Mouse (Mus musculus): ENCODE data around the gene Sntg2. TPM values are rescaled to one million over a fixed set of nuclear protein-coding genes. Genes with fewer than 3 reads are reported as not detected.
A peak's percentile ranks its signal among the peaks of the same experiment; 100 is the strongest.

Gene Sntg2
- polyA plus RNA-seq, 1 experiment, result 0.84 TPM

GRCm38 (mm10) chr12:30159788-30160187, 213.4 kb downstream of the Sntg2 start:
- no peaks in the 10 kb centered on the region for H3K36me3 ChIP-seq (ENCODE audit: control insufficient read depth, insufficient read depth, low read length)
- H3K27ac ChIP-seq (ENCODE audit: control insufficient read depth, insufficient read depth, low read depth, low read length), result no peak overlapping the region
- no peak overlapping the region for H3K4me3 ChIP-seq (ENCODE audit: control insufficient read depth, low read depth, low read length)
- H3K4me1 ChIP-seq (ENCODE audit: control insufficient read depth, insufficient read depth, low read length), result no peaks in the 10 kb centered on the region
- H3K27me3 ChIP-seq (ENCODE audit: control insufficient read depth, insufficient read depth, low read length), result no peaks in the 10 kb centered on the region
- no peak for TF ChIP-seq CTCF (IDR thresholded peaks at IDR 0.05; ENCODE audit: control insufficient read depth, insufficient read depth, insufficient replicate concordance, low read depth, low read length)
- TF ChIP-seq POLR2A (IDR thresholded peaks at IDR 0.05; ENCODE audit: control insufficient read depth, low read depth, low read length), result no peak

- Histone ChIP-seq H3K27ac (ENCODE audit: control insufficient read depth, insufficient read depth, low read depth, low read length) (no peak overlapping the region), H3K4me3 (ENCODE audit: control insufficient read depth, low read depth, low read length) (no peak overlapping the region)
- TF ChIP-seq POLR2A (IDR thresholded peaks at IDR 0.05; ENCODE audit: control insufficient read depth, low read depth, low read length), result no peak
- no peak for TF ChIP-seq CTCF (IDR thresholded peaks at IDR 0.05; ENCODE audit: control insufficient read depth, insufficient read depth, insufficient replicate concordance, low read depth, low read length)
These were observed 219.0 kb downstream of the Sntg2 start for GRCm38 (mm10) chr12:30154079-30154673.

GRCm38 (mm10) chr12:30142085-30142484, 231.1 kb downstream of the Sntg2 start:
- TF ChIP-seq POLR2A (IDR thresholded peaks at IDR 0.05; ENCODE audit: control insufficient read depth, low read depth, low read length) (no peak), CTCF (IDR thresholded peaks at IDR 0.05; ENCODE audit: control insufficient read depth, insufficient read depth, insufficient replicate concordance, low read depth, low read length) (no peak)
- H3K27me3 ChIP-seq (ENCODE audit: control insufficient read depth, insufficient read depth, low read length), result no peaks in the 10 kb centered on the region
- no peak overlapping the region for H3K27ac ChIP-seq (ENCODE audit: control insufficient read depth, insufficient read depth, low read depth, low read length)
- H3K4me1 ChIP-seq (ENCODE audit: control insufficient read depth, insufficient read depth, low read length), result no peaks in the 10 kb centered on the region
- H3K36me3 ChIP-seq (ENCODE audit: control insufficient read depth, insufficient read depth, low read length), result no peaks in the 10 kb centered on the region
- no peak overlapping the region for H3K4me3 ChIP-seq (ENCODE audit: control insufficient read depth, low read depth, low read length)

More at GRCm38 (mm10) chr12:30154079-30154673, 219.0 kb downstream of the Sntg2 start:
- Histone ChIP-seq H3K36me3 (ENCODE audit: control insufficient read depth, insufficient read depth, low read length) (no peaks in the 10 kb centered on the region), H3K27me3 (ENCODE audit: control insufficient read depth, insufficient read depth, low read length) (no peaks in the 10 kb centered on the region), H3K4me1 (ENCODE audit: control insufficient read depth, insufficient read depth, low read length) (no peaks in the 10 kb centered on the region)

GRCm38 (mm10) chr12:30132524-30132923, 240.7 kb downstream of the Sntg2 start, which contains the start of gene Tpo:
Tpo (minus strand) TSS chr12:30132624.
- Histone ChIP-seq H3K27ac (ENCODE audit: control insufficient read depth, insufficient read depth, low read depth, low read length) (no peak within 1 kb of the TSS), H3K4me3 (ENCODE audit: control insufficient read depth, low read depth, low read length) (no peak within 1 kb of the TSS), H3K27me3 (ENCODE audit: control insufficient read depth, insufficient read depth, low read length) (no peaks in the 10 kb centered on the region), H3K36me3 (ENCODE audit: control insufficient read depth, insufficient read depth, low read length) (no peaks in the 10 kb centered on the region), H3K4me1 (ENCODE audit: control insufficient read depth, insufficient read depth, low read length) (no peaks in the 10 kb centered on the region)
- TF ChIP-seq POLR2A (IDR thresholded peaks at IDR 0.05; ENCODE audit: control insufficient read depth, low read depth, low read length), result no peak
- no peak for TF ChIP-seq CTCF (IDR thresholded peaks at IDR 0.05; ENCODE audit: control insufficient read depth, insufficient read depth, insufficient replicate concordance, low read depth, low read length)

GRCm38 (mm10) chr12:30129411-30129716, 243.8 kb downstream of the Sntg2 start:
- no peak overlapping the region for H3K4me3 ChIP-seq (ENCODE audit: control insufficient read depth, low read depth, low read length)
- no peak for TF ChIP-seq CTCF (IDR thresholded peaks at IDR 0.05; ENCODE audit: control insufficient read depth, insufficient read depth, insufficient replicate concordance, low read depth, low read length)
- TF ChIP-seq POLR2A (IDR thresholded peaks at IDR 0.05; ENCODE audit: control insufficient read depth, low read depth, low read length), result no peak
- no peak overlapping the region for H3K27ac ChIP-seq (ENCODE audit: control insufficient read depth, insufficient read depth, low read depth, low read length)
- no peaks in the 10 kb centered on the region for H3K27me3 ChIP-seq (ENCODE audit: control insufficient read depth, insufficient read depth, low read length)
- no peaks in the 10 kb centered on the region for H3K4me1 ChIP-seq (ENCODE audit: control insufficient read depth, insufficient read depth, low read length)
- H3K36me3 ChIP-seq (ENCODE audit: control insufficient read depth, insufficient read depth, low read length), result no peaks in the 10 kb centered on the region

- H3K27me3 ChIP-seq (ENCODE audit: control insufficient read depth, insufficient read depth, low read length), result no peaks in the 10 kb centered on the region
- H3K36me3 ChIP-seq (ENCODE audit: control insufficient read depth, insufficient read depth, low read length), result no peaks in the 10 kb centered on the region
- TF ChIP-seq POLR2A (IDR thresholded peaks at IDR 0.05; ENCODE audit: control insufficient read depth, low read depth, low read length) (no peak), CTCF (IDR thresholded peaks at IDR 0.05; ENCODE audit: control insufficient read depth, insufficient read depth, insufficient replicate concordance, low read depth, low read length) (peak; percentile 42; the same call in 1 of the 2 replicates)
- no peak overlapping the region for H3K4me3 ChIP-seq (ENCODE audit: control insufficient read depth, low read depth, low read length)
- H3K4me1 ChIP-seq (ENCODE audit: control insufficient read depth, insufficient read depth, low read length), result no peaks in the 10 kb centered on the region
- no peak overlapping the region for H3K27ac ChIP-seq (ENCODE audit: control insufficient read depth, insufficient read depth, low read depth, low read length)
These were observed 244.4 kb downstream of the Sntg2 start for GRCm38 (mm10) chr12:30128561-30129410.

Other genes starting within 250 kb of the Sntg2 start
- gene Tpo, start 240.8 kb downstream of the Sntg2 start, polyA plus RNA-seq (2012; rRNA removed), result 0.68 and 0.71 TPM in 2 replicates
- gene Tmem18, start 211.1 kb upstream of the Sntg2 start, polyA plus RNA-seq (2012; rRNA removed), result 16.0 and 19.4 TPM in 2 replicates